Mouse (Mus musculus) lung, embryonic 16.5 days (tissue): ENCODE measurements around the gene Lix1. TPM values are rescaled to one million over a fixed set of nuclear protein-coding genes. Genes with fewer than 3 reads are reported as not detected.

Experiments used
- ATAC-seq: fragments of 200-750 bp; cut with Nextera tagmentation; 2 replicates; pipeline ENCODE4 v1.8.0; 2017; ENCODE audit warnings: low read depth, mild to moderate bottlenecking, moderate library complexity
- H3K27ac ChIP-seq: fragments of 300-500 bp; sonication (generic); 2 replicates; pipeline ENCODE4 v1.5.1; 2014; ENCODE audit warnings: mild to moderate bottlenecking, control low read depth, low read length
- H3K27me3 ChIP-seq: fragments of 300-500 bp; sonication (generic); 2 replicates; pipeline ENCODE4 v1.6.1; 2014; ENCODE audit warnings: low read depth, low read length, mixed read lengths; ENCODE audit not compliant: control insufficient read depth, insufficient read depth
- H3K36me3 ChIP-seq: fragments of 300-500 bp; sonication (generic); 2 replicates; pipeline ENCODE4 v1.6.1; 2014; ENCODE audit warnings: low read length; ENCODE audit not compliant: control insufficient read depth, insufficient read depth
- H3K4me1 ChIP-seq: fragments of 300-500 bp; sonication (generic); replicated peaks from 2 replicates; pipeline ENCODE4 v1.6.1; 2014; ENCODE audit warnings: low read length, mixed read lengths; ENCODE audit not compliant: control insufficient read depth, insufficient read depth
- H3K4me2 ChIP-seq: fragments of 300-500 bp; sonication (generic); 2 replicates; pipeline ENCODE4 v1.6.1; 2014; ENCODE audit warnings: low read depth, low read length, control low read depth
- H3K4me3 ChIP-seq: fragments of 300-500 bp; sonication (generic); 2 replicates; pipeline ENCODE4 v1.5.1; 2014; ENCODE audit warnings: mild to moderate bottlenecking, low read length, control low read depth
- H3K9ac ChIP-seq: fragments of 300-500 bp; sonication (generic); 2 replicates; pipeline ENCODE4 v1.6.1; 2014; ENCODE audit warnings: low read length, control low read depth
- H3K9me3 ChIP-seq: fragments of 300-500 bp; sonication (generic); 2 replicates; pipeline ENCODE4 v1.6.1; 2016; ENCODE audit warnings: low read length; ENCODE audit not compliant: control insufficient read depth
- WGBS: fragments of 180-500 bp; shearing (Covaris S2); extraction: QIAGEN DNeasy Blood & Tissue Kit; methylation state at CpG from one replicate; pipeline ENCODE4 v1.1.7; 2014; 5-methylcytosine and 5-hydroxymethylcytosine counted together
- polyA plus RNA-seq: library from polyadenylated mRNA; unstranded; fragments of >200 nt; fragmentation: Nextera tagmentation; extraction: Ambion mirVana; gene quantifications from 2 replicates; pipeline ENCODE4 v1.2.1, GENCODE M21; 2015

The Lix1 gene
- polyA plus RNA-seq, 1 experiment from 2014 or later = 0.83 TPM

DNA sequence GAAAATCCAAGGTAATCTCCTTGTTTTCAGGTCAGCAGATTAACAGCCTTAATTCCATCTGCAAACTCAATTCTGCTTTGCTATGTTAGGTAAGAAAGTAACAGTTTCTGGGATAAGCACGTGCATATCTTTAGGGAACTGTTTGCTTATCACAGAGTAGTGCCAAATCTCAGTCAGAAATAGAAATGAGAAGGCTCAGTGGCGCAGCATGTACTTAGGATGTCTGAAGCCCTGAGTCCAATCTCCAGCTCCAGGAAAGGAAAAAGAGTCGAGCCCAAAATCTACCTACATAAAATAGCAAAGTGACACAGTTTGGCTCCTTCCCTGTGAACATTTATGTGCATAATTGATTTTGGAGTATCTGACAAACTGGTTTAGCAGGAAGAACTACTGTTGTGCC, 96.8 kb downstream of the Lix1 start:
- no peak overlapping the region for H3K9ac ChIP-seq
- no peak overlapping the region for H3K27ac ChIP-seq
- no peaks in the 10 kb centered on the region for H3K4me1 ChIP-seq
- WGBS = 48% methylated on average over 3 of the region's 3 CpGs
- no peak overlapping the region for H3K4me3 ChIP-seq
- no peak for ATAC-seq
- no peaks in the 10 kb centered on the region for H3K9me3 ChIP-seq
- H3K4me2 ChIP-seq = no peak overlapping the region
- H3K36me3 ChIP-seq = no peaks in the 10 kb centered on the region
- no peaks in the 10 kb centered on the region for H3K27me3 ChIP-seq

DNA sequence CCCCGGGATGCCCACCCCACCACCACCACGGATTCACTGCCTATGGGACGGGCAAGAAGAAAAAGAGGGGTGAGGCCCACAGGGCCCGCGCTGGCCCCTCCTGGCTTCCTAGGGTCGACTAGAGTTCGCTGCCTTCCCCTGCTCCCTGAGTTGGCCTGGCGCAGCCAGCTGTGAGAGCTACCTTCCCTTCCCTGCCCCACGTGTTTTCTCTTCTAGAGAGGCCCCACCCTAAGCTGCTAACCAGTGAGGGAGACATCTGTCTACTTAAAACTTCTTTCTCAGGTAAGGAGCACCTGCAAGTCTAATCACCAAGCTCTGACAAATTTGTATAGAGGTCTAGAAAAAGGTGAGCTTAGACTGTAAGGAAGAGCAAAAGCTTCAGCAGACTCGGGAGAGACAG, 104.2 kb downstream of the Lix1 start:
- Histone ChIP-seq H3K9ac (no peak overlapping the region), H3K27me3 (no peaks in the 10 kb centered on the region), H3K4me2 (no peak overlapping the region), H3K27ac (no peak overlapping the region), H3K36me3 (no peaks in the 10 kb centered on the region), H3K4me1 (no peaks in the 10 kb centered on the region), H3K9me3 (no peaks in the 10 kb centered on the region), H3K4me3 (no peak overlapping the region)
- no peak for ATAC-seq
- WGBS = 83% methylated on average over 10 of the region's 10 CpGs

Other genes starting within 250 kb of the Lix1 start
- gene Riok2, start 28.4 kb upstream of the Lix1 start, polyA plus RNA-seq = 22.8 and 25.5 TPM in 2 replicates
- gene Lnpep, start 222.4 kb downstream of the Lix1 start, polyA plus RNA-seq = 8.0 and 8.4 TPM in 2 replicates